Mouse (Mus musculus) neural tube, embryonic 12.5 days (tissue): ENCODE measurements around the gene Ankrd34a. TPM values are rescaled to one million over a fixed set of nuclear protein-coding genes. Genes with fewer than 3 reads are reported as not detected.

Source experiments
- ATAC-seq: fragments of 200-750 bp; cut with Nextera tagmentation; 2 replicates; pipeline ENCODE4 v1.8.0; 2017; ENCODE audit warnings: low read depth, mild to moderate bottlenecking, moderate TSS enrichment, moderate library complexity; ENCODE audit not compliant: low FRiP score
- H3K27ac ChIP-seq: fragments of 300-500 bp; sonication (generic); 2 replicates; pipeline ENCODE4 v1.5.1; 2016
- H3K27me3 ChIP-seq: fragments of 300-500 bp; sonication (generic); replicated peaks from 2 replicates; pipeline ENCODE4 v1.6.1; 2016; ENCODE audit warnings: mild to moderate bottlenecking
- H3K36me3 ChIP-seq: fragments of 300-500 bp; sonication (generic); 2 replicates; pipeline ENCODE4 v1.6.1; 2016; ENCODE audit warnings: mild to moderate bottlenecking
- H3K4me1 ChIP-seq: fragments of 300-500 bp; sonication (generic); 2 replicates; pipeline ENCODE4 v1.6.1; 2016
- H3K4me2 ChIP-seq: fragments of 300-500 bp; sonication (generic); replicated peaks from 2 replicates; pipeline ENCODE4 v1.6.1; 2016; ENCODE audit warnings: mild to moderate bottlenecking
- H3K4me3 ChIP-seq: fragments of 300-500 bp; sonication (generic); 2 replicates; pipeline ENCODE4 v1.5.1; 2016
- H3K9ac ChIP-seq: fragments of 300-500 bp; sonication (generic); 2 replicates; pipeline ENCODE4 v1.6.1; 2016; ENCODE audit warnings: mild to moderate bottlenecking
- H3K9me3 ChIP-seq: fragments of 300-500 bp; sonication (generic); 2 replicates; pipeline ENCODE4 v1.6.1; 2016; ENCODE audit warnings: mild to moderate bottlenecking
- WGBS: fragments of 180-500 bp; shearing (Covaris S2); methylation state at CpG from one replicate; pipeline ENCODE4 v1.1.7; 2016; 5-methylcytosine and 5-hydroxymethylcytosine counted together
- polyA plus RNA-seq: library from polyadenylated mRNA; unstranded; fragments of >200 nt; fragmentation: Nextera tagmentation; extraction: Ambion mirVana; gene quantifications from 2 replicates; pipeline ENCODE4 v1.2.1, GENCODE M21; 2016

Ankrd34a gene
- polyA plus RNA-seq, 1 experiment from 2014 or later = 5.6 TPM

DNA sequence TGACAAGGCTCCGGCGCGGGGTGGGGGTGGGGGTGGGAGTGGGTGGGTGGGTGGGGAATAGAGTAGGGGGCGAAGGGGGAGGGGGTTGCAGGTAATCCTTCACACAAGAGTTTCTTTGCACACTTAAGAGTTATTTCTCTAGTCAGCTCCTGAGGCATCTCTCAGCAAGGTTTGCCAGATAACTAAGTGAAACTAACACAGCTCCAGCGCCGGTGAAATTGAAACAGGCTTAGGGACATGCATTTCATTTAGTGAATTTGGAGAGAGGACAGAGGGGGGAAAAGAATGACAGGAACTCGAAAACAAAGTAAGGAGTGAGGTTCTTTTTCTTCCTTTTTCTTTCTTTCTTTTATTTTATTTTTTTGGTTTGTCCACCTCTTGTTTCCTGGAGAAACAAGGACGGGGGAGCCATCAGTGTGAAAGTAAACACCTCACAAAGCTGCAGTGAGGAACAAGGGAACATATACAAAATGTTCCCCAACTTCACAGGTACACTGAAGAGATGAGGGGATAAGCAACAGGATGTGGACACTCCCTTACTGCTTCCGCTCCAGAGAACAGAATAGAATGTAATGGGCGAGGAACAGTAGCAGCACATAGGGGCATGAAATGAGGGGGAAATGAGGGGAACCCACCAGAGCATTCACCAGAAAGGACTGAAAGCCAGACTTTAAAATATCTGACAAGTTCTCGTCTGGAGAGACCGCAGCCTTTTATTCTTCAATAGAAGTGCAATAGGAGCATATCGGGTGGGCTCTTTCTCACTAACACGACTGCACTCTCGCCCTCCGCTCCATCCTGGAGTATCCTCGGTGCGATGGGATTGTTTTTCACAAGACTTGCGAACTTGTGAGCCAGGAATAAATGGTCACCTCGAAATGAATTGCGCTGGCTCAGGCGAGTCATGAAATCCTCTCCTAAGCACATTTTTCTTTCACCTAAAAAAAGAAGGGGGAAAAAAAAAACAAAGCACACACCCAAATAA lies 39.5 kb upstream of the Ankrd34a start:
- Histone ChIP-seq H3K27ac (0 out of 2 replicates have a peak overlapping the region, but pooled peaks have one; percentile 20), H3K4me1 (peaks cover 37% of the 10 kb centered on the region), H3K27me3 (no peaks in the 10 kb centered on the region), H3K9ac (peak overlapping the region; percentile 52), H3K9me3 (no peaks in the 10 kb centered on the region), H3K36me3 (peaks cover 23% of the 10 kb centered on the region), H3K4me3 (peak overlapping the region; percentile 61), H3K4me2 (peak overlapping the region; percentile 85)
- WGBS = 10% methylated on average over 22 of the region's 22 CpGs
- ATAC-seq = no peak

DNA sequence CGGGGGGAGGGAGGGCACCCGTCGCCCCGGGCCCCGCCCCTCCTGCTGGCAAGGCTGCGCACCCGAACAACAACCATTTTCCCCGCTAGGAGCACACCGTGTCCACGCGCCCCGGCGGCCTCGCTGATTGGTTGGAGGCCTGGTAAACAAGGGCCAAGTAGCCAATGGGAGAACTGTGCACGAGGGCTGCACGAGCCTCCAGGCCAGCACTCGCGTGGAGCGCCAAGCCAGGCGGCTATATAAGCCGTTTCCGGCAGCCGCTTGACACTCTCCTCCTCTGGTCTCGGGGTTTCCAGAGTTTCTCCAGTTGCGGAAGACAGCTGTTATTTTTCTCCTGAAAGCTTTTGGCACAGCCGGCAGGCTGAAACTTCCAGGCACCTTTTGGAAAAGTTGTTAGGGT lies 38.7 kb upstream of the Ankrd34a start, which contains the start of gene Txnip:
Txnip (plus strand) TSS at position 264 of the 400 bp plus-strand sequence.
- H3K9me3 ChIP-seq = no peaks in the 10 kb centered on the region
- H3K4me3 ChIP-seq = peak within 1 kb of the TSS; percentile 61
- ATAC-seq = peak; percentile 100
- no peaks in the 10 kb centered on the region for H3K27me3 ChIP-seq
- H3K36me3 ChIP-seq = peaks cover 23% of the 10 kb centered on the region
- peaks cover 41% of the 10 kb centered on the region for H3K4me1 ChIP-seq
- H3K4me2 ChIP-seq = peak within 1 kb of the TSS; percentile 85
- H3K9ac ChIP-seq = peak within 1 kb of the TSS; percentile 74
- 0 out of 2 replicates have a peak within 1 kb of the TSS, but pooled peaks have one; percentile 20 for H3K27ac ChIP-seq
- WGBS = under 1% methylated on average over 26 of the region's 26 CpGs

DNA sequence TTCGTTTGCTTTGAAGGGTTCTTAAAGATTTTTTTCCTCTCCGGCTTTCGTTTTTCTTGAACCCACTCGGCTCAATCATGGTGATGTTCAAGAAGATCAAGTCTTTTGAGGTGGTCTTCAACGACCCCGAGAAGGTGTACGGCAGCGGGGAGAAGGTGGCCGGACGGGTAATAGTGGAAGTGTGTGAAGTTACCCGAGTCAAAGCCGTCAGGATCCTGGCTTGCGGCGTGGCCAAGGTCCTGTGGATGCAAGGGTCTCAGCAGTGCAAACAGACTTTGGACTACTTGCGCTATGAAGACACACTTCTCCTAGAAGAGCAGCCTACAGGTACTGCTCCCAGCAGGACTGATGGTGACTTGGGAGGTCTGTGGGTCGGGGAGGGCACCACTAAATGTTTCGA lies 38.3 kb upstream of the Ankrd34a start:
- under 1% methylated on average over 17 of the region's 17 CpGs for WGBS
- Histone ChIP-seq H3K36me3 (peaks cover 23% of the 10 kb centered on the region), H3K4me3 (peak overlapping the region; percentile 61), H3K9ac (peak overlapping the region; percentile 74), H3K4me1 (peaks cover 41% of the 10 kb centered on the region), H3K9me3 (no peaks in the 10 kb centered on the region), H3K4me2 (peak overlapping the region; percentile 85), H3K27ac (no peak overlapping the region), H3K27me3 (no peaks in the 10 kb centered on the region)
- no peak for ATAC-seq

DNA sequence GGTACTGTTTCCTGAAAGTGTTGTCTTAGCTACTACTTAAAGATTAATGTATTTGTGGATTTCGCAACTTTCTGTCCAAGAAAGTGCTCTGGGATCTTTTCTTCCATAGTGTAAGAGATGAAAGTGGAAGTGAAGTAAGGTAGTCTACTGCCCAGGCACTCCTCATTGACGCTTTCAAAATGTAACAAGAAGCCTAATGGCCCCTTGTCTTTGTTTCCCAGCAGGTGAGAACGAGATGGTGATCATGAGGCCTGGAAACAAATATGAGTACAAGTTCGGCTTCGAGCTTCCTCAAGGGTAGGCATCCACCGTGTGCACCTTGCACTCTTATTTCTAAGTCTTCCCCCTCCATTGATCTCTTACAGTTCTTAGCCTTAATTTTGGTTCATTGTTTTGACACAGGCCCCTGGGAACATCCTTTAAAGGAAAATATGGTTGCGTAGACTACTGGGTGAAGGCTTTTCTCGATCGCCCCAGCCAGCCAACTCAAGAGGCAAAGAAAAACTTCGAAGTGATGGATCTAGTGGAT lies 37.7 kb upstream of the Ankrd34a start:
- H3K27ac ChIP-seq = no peak overlapping the region

DNA sequence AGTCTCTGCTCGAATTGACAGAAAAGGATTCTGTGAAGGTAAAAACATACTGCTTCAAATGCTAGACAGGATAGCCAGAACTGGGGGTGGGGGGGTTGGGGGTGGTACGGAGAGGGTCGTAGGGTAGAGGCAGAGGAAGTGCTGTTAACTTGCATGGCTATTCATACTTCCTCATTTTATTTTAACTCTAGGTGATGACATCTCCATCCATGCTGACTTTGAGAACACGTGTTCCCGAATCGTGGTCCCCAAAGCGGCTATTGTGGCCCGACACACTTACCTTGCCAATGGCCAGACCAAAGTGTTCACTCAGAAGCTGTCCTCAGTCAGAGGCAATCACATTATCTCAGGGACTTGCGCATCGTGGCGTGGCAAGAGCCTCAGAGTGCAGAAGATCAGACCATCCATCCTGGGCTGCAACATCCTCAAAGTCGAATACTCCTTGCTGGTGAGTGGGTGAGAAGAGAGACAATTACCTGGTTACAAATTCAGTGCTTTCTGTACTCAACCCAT lies 37.0 kb upstream of the Ankrd34a start:
- WGBS = 85% methylated on average over 12 of the region's 12 CpGs
- Histone ChIP-seq H3K4me3 (peak overlapping the region; percentile 61), H3K36me3 (peaks cover 23% of the 10 kb centered on the region), H3K9ac (peak overlapping the region; percentile 22; the same call in 1 of the 2 replicates), H3K4me2 (peak overlapping the region; percentile 85), H3K27me3 (no peaks in the 10 kb centered on the region), H3K27ac (no peak overlapping the region), H3K4me1 (peaks cover 41% of the 10 kb centered on the region), H3K9me3 (no peaks in the 10 kb centered on the region)
- no peak for ATAC-seq

More for the DNA sequence above, 37.7 kb upstream of the Ankrd34a start:
- peak overlapping the region; percentile 61 for H3K4me3 ChIP-seq
- H3K4me2 ChIP-seq = peak overlapping the region; percentile 85
- peak overlapping the region; percentile 74 for H3K9ac ChIP-seq
- WGBS = 44% methylated on average over 10 of the region's 10 CpGs
- peaks cover 23% of the 10 kb centered on the region for H3K36me3 ChIP-seq
- no peak for ATAC-seq
- no peaks in the 10 kb centered on the region for H3K9me3 ChIP-seq
- H3K27me3 ChIP-seq = no peaks in the 10 kb centered on the region
- H3K4me1 ChIP-seq = peaks cover 41% of the 10 kb centered on the region

DNA sequence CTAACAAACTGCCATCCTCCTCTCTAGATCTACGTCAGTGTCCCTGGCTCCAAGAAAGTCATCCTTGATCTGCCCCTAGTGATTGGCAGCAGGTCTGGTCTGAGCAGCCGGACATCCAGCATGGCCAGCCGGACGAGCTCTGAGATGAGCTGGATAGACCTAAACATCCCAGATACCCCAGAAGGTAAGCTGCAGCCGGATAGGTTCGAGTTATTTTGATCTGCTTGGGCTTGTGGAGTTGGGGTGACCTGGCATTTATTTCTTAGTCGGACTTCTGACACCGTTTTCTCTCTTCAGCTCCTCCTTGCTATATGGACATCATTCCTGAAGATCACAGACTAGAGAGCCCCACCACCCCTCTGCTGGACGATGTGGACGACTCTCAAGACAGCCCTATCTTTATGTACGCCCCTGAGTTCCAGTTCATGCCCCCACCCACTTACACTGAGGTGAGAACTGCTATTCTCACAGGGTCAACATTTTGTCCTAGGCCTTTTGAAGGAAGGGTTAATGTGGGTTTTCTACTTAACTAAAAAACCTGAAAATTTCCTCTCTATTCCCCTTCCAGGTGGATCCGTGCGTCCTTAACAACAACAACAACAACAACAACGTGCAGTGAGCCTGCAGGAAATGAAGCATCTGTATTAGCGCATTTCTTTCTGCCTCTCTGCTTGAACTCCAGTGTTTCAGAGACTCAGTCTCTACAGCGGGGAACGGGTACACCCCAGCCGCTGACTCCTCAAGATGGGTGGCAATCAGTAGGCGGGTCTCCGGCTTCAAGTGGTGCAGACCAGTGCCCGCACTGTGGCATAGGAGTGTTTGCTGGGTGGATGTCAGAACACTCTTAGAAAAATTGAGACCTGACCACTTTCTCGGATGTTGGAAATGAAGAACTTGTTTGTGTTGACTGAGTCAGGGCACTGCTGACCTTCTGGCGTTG lies 36.3 kb upstream of the Ankrd34a start:
- no peak for ATAC-seq
- H3K4me2 ChIP-seq = peak overlapping the region; percentile 85
- no peaks in the 10 kb centered on the region for H3K9me3 ChIP-seq
- H3K27me3 ChIP-seq = no peaks in the 10 kb centered on the region
- H3K27ac ChIP-seq = no peak overlapping the region
- peaks cover 37% of the 10 kb centered on the region for H3K4me1 ChIP-seq
- 0 out of 2 replicates have a peak overlapping the region, but pooled peaks have one; percentile 22 for H3K9ac ChIP-seq
- H3K4me3 ChIP-seq = peak overlapping the region; percentile 61
- WGBS = 91% methylated on average over 23 of the region's 23 CpGs
- peaks cover 23% of the 10 kb centered on the region for H3K36me3 ChIP-seq

DNA sequence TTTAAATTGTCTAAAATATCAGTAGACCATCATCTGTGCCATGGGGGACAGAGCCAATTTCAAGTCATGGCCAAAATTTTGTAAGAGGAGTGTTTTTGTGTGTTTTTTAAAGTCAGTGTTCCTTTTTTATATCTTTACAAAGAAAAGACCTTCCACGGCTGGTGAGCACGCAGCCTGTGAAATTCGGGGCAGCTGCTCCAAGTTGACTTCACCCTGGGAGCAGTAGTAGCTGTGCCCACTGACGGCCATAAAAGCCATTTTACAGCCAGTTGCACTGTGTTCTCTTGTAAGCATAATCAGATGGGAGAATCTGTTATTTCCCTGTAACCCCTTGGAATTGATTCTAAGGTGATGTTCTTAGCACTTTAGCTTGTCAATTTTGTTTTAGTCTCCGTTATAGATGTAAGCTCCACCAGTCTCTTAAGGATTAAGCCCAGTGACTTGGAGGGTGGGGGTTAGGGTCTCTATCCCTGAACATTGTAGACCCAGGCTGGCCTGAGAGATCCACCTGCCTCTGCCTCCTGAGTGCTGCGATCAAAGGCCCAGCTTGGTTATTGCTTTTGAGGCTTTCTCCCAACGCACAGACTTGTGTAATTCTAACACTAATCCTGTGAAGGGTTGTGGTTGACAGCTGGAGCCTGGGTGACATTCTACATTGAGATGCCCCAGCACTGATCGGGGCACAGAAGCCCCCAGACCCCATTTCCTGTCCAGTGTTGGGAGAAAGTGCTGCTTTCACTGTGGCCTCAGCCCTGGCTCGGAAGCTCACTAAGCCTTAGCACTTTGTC lies 35.4 kb upstream of the Ankrd34a start:
- no peak for ATAC-seq
- H3K27ac ChIP-seq = no peak overlapping the region
- H3K9me3 ChIP-seq = no peaks in the 10 kb centered on the region
- H3K36me3 ChIP-seq = peaks cover 23% of the 10 kb centered on the region
- peak overlapping the region; percentile 85 for H3K4me2 ChIP-seq
- 84% methylated on average over 9 of the region's 9 CpGs for WGBS
- no peak overlapping the region for H3K4me3 ChIP-seq
- H3K9ac ChIP-seq = no peak overlapping the region
- no peaks in the 10 kb centered on the region for H3K27me3 ChIP-seq
- H3K4me1 ChIP-seq = peaks cover 37% of the 10 kb centered on the region

DNA sequence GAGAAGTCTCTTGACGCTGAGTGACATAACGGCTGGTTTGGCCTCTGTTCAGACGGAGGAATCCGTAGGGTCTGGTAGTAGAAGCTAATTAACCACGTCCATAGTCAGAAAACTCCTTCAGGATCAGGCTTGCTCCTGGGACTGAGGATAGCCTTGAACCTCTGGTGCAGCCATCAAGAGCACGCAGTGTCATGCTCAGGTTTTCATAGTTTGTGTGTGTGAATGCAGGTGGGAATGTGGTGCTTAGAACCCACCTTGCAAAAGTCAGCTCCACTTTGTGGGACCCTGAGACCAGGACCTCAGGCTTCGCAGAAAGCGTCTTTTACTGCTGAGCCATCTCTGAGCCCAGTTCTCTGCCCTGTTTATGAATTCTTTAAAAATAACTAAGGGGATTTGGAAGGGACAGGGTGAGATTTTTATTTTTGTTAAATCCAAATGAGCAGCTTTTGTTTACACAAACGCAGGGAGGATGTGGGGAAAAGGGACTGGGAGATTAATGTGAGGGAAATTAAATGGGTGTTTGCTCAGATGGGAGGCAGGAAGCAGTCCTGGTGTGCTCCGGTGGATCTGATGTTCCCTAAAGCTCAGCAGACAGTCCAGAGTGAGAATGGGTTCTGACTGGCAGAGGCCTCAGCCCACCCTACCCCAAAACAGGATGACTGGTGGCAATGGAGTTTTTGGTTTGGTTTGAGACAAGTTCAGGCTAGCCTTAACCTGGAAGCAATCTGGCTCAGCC lies 34.3 kb upstream of the Ankrd34a start:
- Histone ChIP-seq H3K9ac (no peak overlapping the region), H3K9me3 (no peaks in the 10 kb centered on the region), H3K36me3 (peaks cover 23% of the 10 kb centered on the region), H3K27ac (no peak overlapping the region), H3K4me1 (peaks cover 31% of the 10 kb centered on the region), H3K4me2 (0 out of 2 replicates have a peak overlapping the region, but pooled peaks have one; percentile 18), H3K27me3 (no peaks in the 10 kb centered on the region), H3K4me3 (no peak overlapping the region)
- 54% methylated on average over 10 of the region's 10 CpGs for WGBS
- ATAC-seq = no peak

DNA sequence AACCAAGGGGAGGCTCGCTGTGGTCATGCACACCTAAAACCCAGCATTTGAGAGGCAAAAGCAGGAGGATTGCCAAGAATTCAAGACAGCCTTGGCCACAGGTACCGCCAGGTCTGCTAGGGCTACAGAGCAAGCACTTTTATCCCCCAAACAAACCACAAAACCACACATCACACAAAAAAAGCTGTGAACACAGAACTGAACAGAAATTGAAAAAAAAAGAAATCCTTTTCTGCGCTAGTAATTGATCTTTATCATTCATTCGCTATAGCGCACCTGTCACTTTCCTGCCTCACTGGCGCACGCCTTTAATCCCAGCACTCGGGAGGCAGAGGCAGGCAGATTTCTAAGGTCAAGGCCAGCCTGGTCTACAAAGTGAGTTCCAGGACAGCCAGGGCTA lies 33.2 kb upstream of the Ankrd34a start:
- Histone ChIP-seq H3K27ac (no peak overlapping the region), H3K9me3 (no peaks in the 10 kb centered on the region), H3K4me1 (peaks cover 30% of the 10 kb centered on the region), H3K27me3 (no peaks in the 10 kb centered on the region), H3K9ac (no peak overlapping the region), H3K4me3 (no peak overlapping the region), H3K36me3 (peaks cover 23% of the 10 kb centered on the region), H3K4me2 (no peak overlapping the region)
- ATAC-seq = no peak
- WGBS = 96% methylated on average over 8 of the region's 8 CpGs

DNA sequence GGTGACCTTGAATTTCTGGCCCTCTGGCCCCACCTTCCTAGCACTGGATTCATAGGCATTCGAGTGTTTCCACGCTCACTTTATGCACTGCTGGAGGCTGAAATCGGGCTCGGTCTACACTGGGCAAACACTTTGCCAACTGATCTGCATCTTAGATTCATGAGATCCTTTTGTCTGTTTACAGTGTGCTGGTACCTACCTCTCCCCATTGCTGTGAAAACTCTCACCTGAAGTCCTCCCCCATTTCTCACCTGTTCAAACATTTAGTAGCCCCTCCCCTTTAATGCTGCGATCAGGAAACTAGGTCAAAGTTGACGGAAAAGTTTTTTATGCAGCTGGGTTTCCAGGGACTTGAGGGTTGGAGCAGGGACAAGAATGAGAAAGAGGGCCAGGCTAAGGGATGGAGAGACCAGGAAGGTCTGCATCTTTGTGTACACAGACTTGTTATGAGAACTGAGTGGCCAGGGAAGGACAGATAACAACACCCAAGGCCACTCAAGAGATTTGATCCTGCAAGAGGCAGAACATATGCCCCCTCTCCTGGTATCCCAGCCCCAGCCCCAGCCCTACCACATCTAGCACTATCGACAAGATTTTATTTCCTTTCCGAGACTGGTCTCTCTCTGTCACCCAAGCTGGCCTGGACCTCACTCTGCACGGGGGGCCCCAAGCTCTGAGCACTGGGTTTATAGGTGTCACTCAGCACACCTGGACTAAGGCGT lies 32.4 kb upstream of the Ankrd34a start:
- Histone ChIP-seq H3K4me3 (no peak overlapping the region), H3K27ac (no peak overlapping the region), H3K4me2 (no peak overlapping the region), H3K27me3 (no peaks in the 10 kb centered on the region), H3K9ac (no peak overlapping the region), H3K9me3 (no peaks in the 10 kb centered on the region), H3K36me3 (peaks cover 23% of the 10 kb centered on the region), H3K4me1 (peaks cover 30% of the 10 kb centered on the region)
- no peak for ATAC-seq
- WGBS = 74% methylated on average over 10 of the region's 10 CpGs
